Mouse (Mus musculus): Measurements from ENCODE around the gene Gm9857. TPM values are rescaled to one million over a fixed set of nuclear protein-coding genes. Genes with fewer than 3 reads are reported as not detected.

The Gm9857 gene
- polyA plus RNA-seq, 1 experiment from 2014 or later, result not detected

GRCm38 (mm10) chr3:108966051-108966450 is 25.8 kb upstream of the Gm9857 start:
- Histone ChIP-seq H3K9ac (ENCODE audit: low read length) (no peak overlapping the region), H3K4me3 (ENCODE audit: low read depth, low read length) (no peak overlapping the region), H3K4me2 (ENCODE audit: low read length) (no peak overlapping the region), H3K27me3 (replicated peaks; ENCODE audit: control insufficient read depth, insufficient read depth, low read length) (no peaks in the 10 kb centered on the region), H3K27ac (ENCODE audit: low read depth, low read length) (no peak overlapping the region), H3K9me3 (replicated peaks; ENCODE audit: control insufficient read depth, low read length) (no peaks in the 10 kb centered on the region), H3K36me3 (ENCODE audit: control insufficient read depth, insufficient read depth, low read length) (0 out of 2 replicates have a peak, but pooled peaks cover 5% of the 10 kb centered on the region), H3K4me1 (ENCODE audit: control insufficient read depth, insufficient read depth, low read length) (0 out of 2 replicates have a peak, but pooled peaks cover 1% of the 10 kb centered on the region)
- ATAC-seq (no peak), DNase-seq (ENCODE audit: low spot score) (no peak)
- 98% methylated on average over 3 of the region's 3 CpGs for WGBS

- Histone ChIP-seq H3K4me3 (ENCODE audit: low read depth, low read length) (no peak overlapping the region), H3K27me3 (replicated peaks; ENCODE audit: control insufficient read depth, insufficient read depth, low read length) (no peaks in the 10 kb centered on the region), H3K9ac (ENCODE audit: low read length) (no peak overlapping the region), H3K27ac (ENCODE audit: low read depth, low read length) (no peak overlapping the region), H3K36me3 (ENCODE audit: control insufficient read depth, insufficient read depth, low read length) (no peaks in the 10 kb centered on the region), H3K4me2 (ENCODE audit: low read length) (no peak overlapping the region), H3K4me1 (ENCODE audit: control insufficient read depth, insufficient read depth, low read length) (0 out of 2 replicates have a peak, but pooled peaks cover 2% of the 10 kb centered on the region), H3K9me3 (replicated peaks; ENCODE audit: control insufficient read depth, low read length) (no peaks in the 10 kb centered on the region)
- no peak for ATAC-seq
- WGBS, result 79% methylated on average over 7 of the region's 7 CpGs
- DNase-seq (ENCODE audit: low spot score), result no peak
These were observed 24.3 kb upstream of the Gm9857 start for GRCm38 (mm10) chr3:108964361-108965044.

- Histone ChIP-seq H3K36me3 (ENCODE audit: control insufficient read depth, insufficient read depth, low read length) (no peaks in the 10 kb centered on the region), H3K9me3 (replicated peaks; ENCODE audit: control insufficient read depth, low read length) (no peaks in the 10 kb centered on the region), H3K9ac (ENCODE audit: low read length) (no peak overlapping the region), H3K4me2 (ENCODE audit: low read length) (no peak overlapping the region), H3K4me3 (ENCODE audit: low read depth, low read length) (no peak overlapping the region), H3K4me1 (ENCODE audit: control insufficient read depth, insufficient read depth, low read length) (0 out of 2 replicates have a peak, but pooled peaks cover 2% of the 10 kb centered on the region), H3K27ac (ENCODE audit: low read depth, low read length) (no peak overlapping the region), H3K27me3 (replicated peaks; ENCODE audit: control insufficient read depth, insufficient read depth, low read length) (no peaks in the 10 kb centered on the region)
- ATAC-seq, result no peak
- 83% methylated on average over 3 of the region's 3 CpGs for WGBS
- no peak for DNase-seq (ENCODE audit: low spot score)
These were observed 23.5 kb upstream of the Gm9857 start for GRCm38 (mm10) chr3:108963776-108964175.

- H3K4me2 ChIP-seq (ENCODE audit: low read length), result no peak overlapping the region
- H3K9ac ChIP-seq (ENCODE audit: low read length), result no peak overlapping the region
- ATAC-seq (no peak), DNase-seq (ENCODE audit: low spot score) (no peak)
- H3K9me3 ChIP-seq (replicated peaks; ENCODE audit: control insufficient read depth, low read length), result no peaks in the 10 kb centered on the region
- no peaks in the 10 kb centered on the region for H3K36me3 ChIP-seq (ENCODE audit: control insufficient read depth, insufficient read depth, low read length)
- H3K4me1 ChIP-seq (ENCODE audit: control insufficient read depth, insufficient read depth, low read length), result 0 out of 2 replicates have a peak, but pooled peaks cover 2% of the 10 kb centered on the region
- H3K27me3 ChIP-seq (replicated peaks; ENCODE audit: control insufficient read depth, insufficient read depth, low read length), result no peaks in the 10 kb centered on the region
- 76% methylated on average over 3 of the region's 3 CpGs for WGBS
- H3K4me3 ChIP-seq (ENCODE audit: low read depth, low read length), result no peak overlapping the region
- H3K27ac ChIP-seq (ENCODE audit: low read depth, low read length), result no peak overlapping the region
These were observed 23.0 kb upstream of the Gm9857 start for GRCm38 (mm10) chr3:108963278-108963677.

- ATAC-seq, result peak; percentile 40
- Histone ChIP-seq H3K4me1 (ENCODE audit: control insufficient read depth, insufficient read depth, low read length) (0 out of 2 replicates have a peak, but pooled peaks cover 2% of the 10 kb centered on the region), H3K27ac (ENCODE audit: low read depth, low read length) (peak overlapping the region; percentile 17; the same call in 1 of the 2 replicates), H3K4me3 (ENCODE audit: low read depth, low read length) (0 out of 2 replicates have a peak overlapping the region, but pooled peaks have one; percentile 3), H3K9me3 (replicated peaks; ENCODE audit: control insufficient read depth, low read length) (no peaks in the 10 kb centered on the region), H3K9ac (ENCODE audit: low read length) (no peak overlapping the region), H3K4me2 (ENCODE audit: low read length) (peak overlapping the region; percentile 42), H3K27me3 (replicated peaks; ENCODE audit: control insufficient read depth, insufficient read depth, low read length) (no peaks in the 10 kb centered on the region), H3K36me3 (ENCODE audit: control insufficient read depth, insufficient read depth, low read length) (no peaks in the 10 kb centered on the region)
- 52% methylated on average over 6 of the region's 6 CpGs for WGBS
- no peak for DNase-seq (ENCODE audit: low spot score)
These were observed 21.4 kb upstream of the Gm9857 start for GRCm38 (mm10) chr3:108961655-108962054.

GRCm38 (mm10) chr3:108961226-108961625 is 21.0 kb upstream of the Gm9857 start:
- 0 out of 2 replicates have a peak overlapping the region, but pooled peaks have one; percentile 3 for H3K4me3 ChIP-seq (ENCODE audit: low read depth, low read length)
- 41% methylated on average over 7 of the region's 7 CpGs for WGBS
- peak overlapping the region; percentile 35; the same call in 1 of the 2 replicates for H3K9ac ChIP-seq (ENCODE audit: low read length)

GRCm38 (mm10) chr3:108959680-108960295 is 19.5 kb upstream of the Gm9857 start:
- H3K27ac ChIP-seq (ENCODE audit: low read depth, low read length), result no peak overlapping the region
- WGBS, result 84% methylated on average over 13 of the region's 13 CpGs
- H3K9ac ChIP-seq (ENCODE audit: low read length), result no peak overlapping the region
- 0 out of 2 replicates have a peak, but pooled peaks cover 2% of the 10 kb centered on the region for H3K4me1 ChIP-seq (ENCODE audit: control insufficient read depth, insufficient read depth, low read length)
- H3K4me3 ChIP-seq (ENCODE audit: low read depth, low read length), result no peak overlapping the region
- no peaks in the 10 kb centered on the region for H3K9me3 ChIP-seq (replicated peaks; ENCODE audit: control insufficient read depth, low read length)
- ATAC-seq (no peak), DNase-seq (ENCODE audit: low spot score) (no peak)
- H3K36me3 ChIP-seq (ENCODE audit: control insufficient read depth, insufficient read depth, low read length), result no peaks in the 10 kb centered on the region
- no peak overlapping the region for H3K4me2 ChIP-seq (ENCODE audit: low read length)
- H3K27me3 ChIP-seq (replicated peaks; ENCODE audit: control insufficient read depth, insufficient read depth, low read length), result no peaks in the 10 kb centered on the region

More at GRCm38 (mm10) chr3:108961226-108961625, 21.0 kb upstream of the Gm9857 start:
- Histone ChIP-seq H3K4me1 (ENCODE audit: control insufficient read depth, insufficient read depth, low read length) (0 out of 2 replicates have a peak, but pooled peaks cover 2% of the 10 kb centered on the region), H3K4me2 (ENCODE audit: low read length) (peak overlapping the region; percentile 42), H3K36me3 (ENCODE audit: control insufficient read depth, insufficient read depth, low read length) (no peaks in the 10 kb centered on the region), H3K9me3 (replicated peaks; ENCODE audit: control insufficient read depth, low read length) (no peaks in the 10 kb centered on the region), H3K27me3 (replicated peaks; ENCODE audit: control insufficient read depth, insufficient read depth, low read length) (no peaks in the 10 kb centered on the region), H3K27ac (ENCODE audit: low read depth, low read length) (peak overlapping the region; percentile 17; the same call in 1 of the 2 replicates)
- DNase-seq (ENCODE audit: low spot score) (peak; percentile 66), ATAC-seq (peak; percentile 84)

GRCm38 (mm10) chr3:108957976-108958375 is 17.7 kb upstream of the Gm9857 start:
- H3K9me3 ChIP-seq (replicated peaks; ENCODE audit: control insufficient read depth, low read length), result no peaks in the 10 kb centered on the region
- no peak for ATAC-seq
- no peak overlapping the region for H3K27ac ChIP-seq (ENCODE audit: low read depth, low read length)
- H3K4me1 ChIP-seq (ENCODE audit: control insufficient read depth, insufficient read depth, low read length), result 0 out of 2 replicates have a peak, but pooled peaks cover 2% of the 10 kb centered on the region
- no peaks in the 10 kb centered on the region for H3K36me3 ChIP-seq (ENCODE audit: control insufficient read depth, insufficient read depth, low read length)
- H3K4me3 ChIP-seq (ENCODE audit: low read depth, low read length), result no peak overlapping the region
- DNase-seq (ENCODE audit: low spot score), result no peak
- no peak overlapping the region for H3K4me2 ChIP-seq (ENCODE audit: low read length)
- H3K9ac ChIP-seq (ENCODE audit: low read length), result no peak overlapping the region
- H3K27me3 ChIP-seq (replicated peaks; ENCODE audit: control insufficient read depth, insufficient read depth, low read length), result no peaks in the 10 kb centered on the region

- Histone ChIP-seq H3K36me3 (ENCODE audit: control insufficient read depth, insufficient read depth, low read length) (no peaks in the 10 kb centered on the region), H3K9me3 (replicated peaks; ENCODE audit: control insufficient read depth, low read length) (no peaks in the 10 kb centered on the region), H3K4me1 (ENCODE audit: control insufficient read depth, insufficient read depth, low read length) (no peaks in the 10 kb centered on the region), H3K9ac (ENCODE audit: low read length) (no peak overlapping the region), H3K4me3 (ENCODE audit: low read depth, low read length) (no peak overlapping the region), H3K27ac (ENCODE audit: low read depth, low read length) (no peak overlapping the region), H3K27me3 (replicated peaks; ENCODE audit: control insufficient read depth, insufficient read depth, low read length) (no peaks in the 10 kb centered on the region), H3K4me2 (ENCODE audit: low read length) (no peak overlapping the region)
- DNase-seq (ENCODE audit: low spot score) (no peak), ATAC-seq (no peak)
- WGBS, result 68% methylated on average over 10 of the region's 10 CpGs
These were observed 751 bp upstream of the Gm9857 start for GRCm38 (mm10) chr3:108940996-108941395.
